Mouse (Mus musculus) neural tube, embryonic 11.5 days (tissue): ENCODE results near the gene Cxcr6. TPM values are rescaled to one million over a fixed set of nuclear protein-coding genes. Genes with fewer than 3 reads are reported as not detected.

Experiments
- ATAC-seq: fragments of 200-750 bp; cut with Nextera tagmentation; 2 replicates; pipeline ENCODE4 v1.8.0; 2017; ENCODE audit warnings: moderate number of reproducible peaks, mild to moderate bottlenecking, moderate TSS enrichment, moderate library complexity; ENCODE audit not compliant: insufficient read depth, low FRiP score, low TSS enrichment
- DNase-seq: peaks from one replicate; pipeline ENCODE4 v3.0.0-alpha.2; 2015; ENCODE audit warnings: low spot score
- H3K27ac ChIP-seq: fragments of 300-500 bp; sonication (generic); 2 replicates; pipeline ENCODE4 v1.5.1; 2014; ENCODE audit warnings: low read depth, mild to moderate bottlenecking, low read length
- H3K27me3 ChIP-seq: fragments of 300-500 bp; sonication (generic); 2 replicates; pipeline ENCODE4 v1.6.1; 2014; ENCODE audit warnings: mild to moderate bottlenecking, low read length, mixed read lengths; ENCODE audit not compliant: control insufficient read depth, insufficient read depth
- H3K36me3 ChIP-seq: fragments of 300-500 bp; sonication (generic); 2 replicates; pipeline ENCODE4 v1.6.1; 2014; ENCODE audit warnings: mild to moderate bottlenecking, low read length, moderate library complexity, mixed read lengths; ENCODE audit not compliant: control insufficient read depth, insufficient read depth
- H3K4me1 ChIP-seq: fragments of 300-500 bp; sonication (generic); 2 replicates; pipeline ENCODE4 v1.6.1; 2014; ENCODE audit warnings: low read length, mixed read lengths; ENCODE audit not compliant: control insufficient read depth, insufficient read depth
- H3K4me2 ChIP-seq: fragments of 300-500 bp; sonication (generic); 2 replicates; pipeline ENCODE4 v1.6.1; 2014; ENCODE audit warnings: low read depth, mild to moderate bottlenecking, moderate library complexity
- H3K4me3 ChIP-seq: fragments of 300-500 bp; sonication (generic); 2 replicates; pipeline ENCODE4 v1.5.1; 2014; ENCODE audit warnings: low read depth, low read length
- H3K9ac ChIP-seq: fragments of 300-500 bp; sonication (generic); 2 replicates; pipeline ENCODE4 v1.6.1; 2014; ENCODE audit warnings: mild to moderate bottlenecking, low read length
- H3K9me3 ChIP-seq: fragments of 300-500 bp; sonication (generic); 2 replicates; pipeline ENCODE4 v1.6.1; 2016; ENCODE audit warnings: low read length; ENCODE audit not compliant: control insufficient read depth
- WGBS: fragments of 180-500 bp; shearing (Covaris S2); extraction: QIAGEN DNeasy Blood & Tissue Kit; methylation state at CpG from one replicate; pipeline ENCODE4 v1.1.7; 2014; 5-methylcytosine and 5-hydroxymethylcytosine counted together
- polyA plus RNA-seq: library from polyadenylated mRNA; unstranded; fragments of >200 nt; fragmentation: Nextera tagmentation; extraction: Ambion mirVana; gene quantifications from 2 replicates; pipeline ENCODE4 v1.2.1, GENCODE M21; 2014

The Cxcr6 gene
- 0.24 TPM in 1 of 2 replicates, not detected in the other for polyA plus RNA-seq

- H3K4me3 ChIP-seq = no peak within 1 kb of the TSS
- H3K27ac ChIP-seq = no peak within 1 kb of the TSS
- DNase-seq = no peak
- H3K9ac ChIP-seq = no peak within 1 kb of the TSS
- 93% methylated on average over 5 of the region's 5 CpGs for WGBS
- ATAC-seq = no peak
- no peaks in the 10 kb centered on the region for H3K9me3 ChIP-seq
- no peaks in the 10 kb centered on the region for H3K27me3 ChIP-seq
- H3K4me1 ChIP-seq = no peaks in the 10 kb centered on the region
- no peaks in the 10 kb centered on the region for H3K36me3 ChIP-seq
- no peak within 1 kb of the TSS for H3K4me2 ChIP-seq
These were observed at the start of gene Cxcr6 for GRCm38 (mm10) chr9:123806267-123806666. TSS of gene Cxcr6 (plus strand) at chr9:123806475.

DNA sequence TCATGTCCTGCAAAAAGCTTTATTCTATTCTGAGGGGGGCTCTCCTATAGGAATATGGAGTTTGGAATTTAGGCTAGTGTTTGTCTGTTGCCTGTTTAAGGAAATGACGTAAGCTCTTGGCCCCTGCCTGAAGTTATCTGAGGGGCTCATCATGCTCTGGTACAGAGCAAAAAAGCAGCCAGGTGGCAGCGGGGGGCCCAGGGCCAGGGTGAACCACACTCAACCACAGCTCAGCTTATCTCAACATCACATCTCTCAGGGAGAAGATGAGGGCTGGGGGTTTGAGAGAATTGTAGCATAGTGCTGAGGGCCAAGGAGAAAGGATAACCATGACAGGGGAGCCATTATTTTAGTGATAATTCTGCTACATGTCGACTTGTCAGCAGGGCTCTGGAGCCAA, 49.5 kb upstream of the Cxcr6 start:
- Histone ChIP-seq H3K4me3 (no peak overlapping the region), H3K27me3 (no peaks in the 10 kb centered on the region), H3K9ac (no peak overlapping the region), H3K36me3 (no peaks in the 10 kb centered on the region), H3K4me1 (no peaks in the 10 kb centered on the region), H3K27ac (no peak overlapping the region), H3K9me3 (no peaks in the 10 kb centered on the region), H3K4me2 (no peak overlapping the region)
- no peak for ATAC-seq
- 87% methylated on average over 3 of the region's 3 CpGs for WGBS
- DNase-seq = no peak

GRCm38 (mm10) chr9:123757326-123757725, 48.9 kb upstream of the Cxcr6 start:
- Histone ChIP-seq H3K36me3 (no peaks in the 10 kb centered on the region), H3K9me3 (no peaks in the 10 kb centered on the region), H3K4me3 (no peak overlapping the region), H3K4me1 (no peaks in the 10 kb centered on the region), H3K9ac (no peak overlapping the region), H3K27me3 (no peaks in the 10 kb centered on the region), H3K27ac (no peak overlapping the region), H3K4me2 (no peak overlapping the region)
- 68% methylated on average over 2 of the region's 2 CpGs for WGBS
- no peak for ATAC-seq
- DNase-seq = no peak

GRCm38 (mm10) chr9:123758156-123758555, 48.1 kb upstream of the Cxcr6 start:
- no peak overlapping the region for H3K9ac ChIP-seq
- H3K4me1 ChIP-seq = no peaks in the 10 kb centered on the region
- H3K27ac ChIP-seq = no peak overlapping the region
- ATAC-seq (no peak), DNase-seq (no peak)
- H3K9me3 ChIP-seq = no peaks in the 10 kb centered on the region
- H3K4me2 ChIP-seq = no peak overlapping the region
- H3K36me3 ChIP-seq = no peaks in the 10 kb centered on the region
- WGBS = 81% methylated on average over 1 of the region's 1 CpGs
- no peaks in the 10 kb centered on the region for H3K27me3 ChIP-seq
- no peak overlapping the region for H3K4me3 ChIP-seq

- no peaks in the 10 kb centered on the region for H3K36me3 ChIP-seq
- H3K27ac ChIP-seq = no peak overlapping the region
- H3K4me3 ChIP-seq = no peak overlapping the region
- no peak overlapping the region for H3K9ac ChIP-seq
- no peaks in the 10 kb centered on the region for H3K27me3 ChIP-seq
- no peak for ATAC-seq
- no peak overlapping the region for H3K4me2 ChIP-seq
- H3K9me3 ChIP-seq = no peaks in the 10 kb centered on the region
- DNase-seq = no peak
- no peaks in the 10 kb centered on the region for H3K4me1 ChIP-seq
- WGBS = 84% methylated on average over 4 of the region's 4 CpGs
These were observed 47.6 kb upstream of the Cxcr6 start for GRCm38 (mm10) chr9:123758645-123759044.

- no peaks in the 10 kb centered on the region for H3K9me3 ChIP-seq
- 87% methylated on average over 3 of the region's 3 CpGs for WGBS
- H3K9ac ChIP-seq = no peak overlapping the region
- no peak overlapping the region for H3K27ac ChIP-seq
- no peak for ATAC-seq
- H3K4me2 ChIP-seq = no peak overlapping the region
- DNase-seq = no peak
- H3K4me1 ChIP-seq = no peaks in the 10 kb centered on the region
- H3K4me3 ChIP-seq = no peak overlapping the region
- no peaks in the 10 kb centered on the region for H3K36me3 ChIP-seq
- H3K27me3 ChIP-seq = no peaks in the 10 kb centered on the region
These were observed 45.5 kb upstream of the Cxcr6 start for GRCm38 (mm10) chr9:123760806-123761205.

DNA sequence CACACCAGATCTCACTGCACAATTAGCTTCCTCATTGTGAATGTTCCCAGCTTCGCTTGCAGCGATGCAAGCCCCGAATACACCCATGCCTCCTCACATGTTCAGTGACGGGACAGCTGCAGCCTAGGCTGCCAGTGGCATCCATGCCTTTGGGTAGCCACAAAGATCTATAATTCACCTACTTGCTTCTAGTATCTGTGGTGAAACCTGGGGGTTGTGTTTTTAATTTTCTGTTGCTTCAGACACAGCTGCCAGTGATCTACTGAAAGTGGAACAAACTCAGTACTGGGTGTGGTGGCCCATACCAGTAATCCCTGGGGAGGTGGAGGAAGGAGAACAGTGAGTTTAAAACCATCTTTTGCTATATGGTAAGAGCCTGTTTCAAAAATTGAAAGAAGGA, 43.4 kb upstream of the Cxcr6 start:
- WGBS = 95% methylated on average over 4 of the region's 4 CpGs
- Histone ChIP-seq H3K27me3 (no peaks in the 10 kb centered on the region), H3K4me2 (no peak overlapping the region), H3K4me3 (no peak overlapping the region), H3K4me1 (no peaks in the 10 kb centered on the region), H3K36me3 (no peaks in the 10 kb centered on the region), H3K27ac (no peak overlapping the region), H3K9me3 (no peaks in the 10 kb centered on the region), H3K9ac (no peak overlapping the region)
- DNase-seq (no peak), ATAC-seq (no peak)

DNA sequence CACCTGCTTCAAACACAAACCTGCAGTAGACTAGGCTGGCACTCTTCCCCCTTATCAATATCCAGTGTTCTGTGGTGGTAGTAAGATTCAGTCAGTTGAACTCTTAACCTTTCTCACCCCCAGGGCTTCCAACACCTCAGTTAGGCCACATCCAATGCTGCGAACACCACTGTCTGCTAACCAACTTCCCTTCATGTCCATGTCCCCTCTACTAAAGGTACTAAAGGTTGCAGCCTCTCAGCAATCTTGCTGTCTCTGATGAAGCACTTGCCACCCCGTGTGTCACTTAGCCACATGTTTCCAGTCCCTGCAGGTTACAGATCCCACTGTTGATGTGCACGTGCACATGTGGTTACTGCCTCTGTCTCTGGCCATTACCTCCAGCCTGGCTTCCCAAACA, 42.5 kb upstream of the Cxcr6 start:
- WGBS = 83% methylated on average over 3 of the region's 3 CpGs
- Histone ChIP-seq H3K27ac (no peak overlapping the region), H3K4me2 (no peak overlapping the region), H3K4me3 (no peak overlapping the region), H3K9me3 (no peaks in the 10 kb centered on the region), H3K4me1 (no peaks in the 10 kb centered on the region), H3K9ac (no peak overlapping the region), H3K27me3 (no peaks in the 10 kb centered on the region), H3K36me3 (no peaks in the 10 kb centered on the region)
- ATAC-seq = no peak
- no peak for DNase-seq

GRCm38 (mm10) chr9:123766996-123767395, 39.3 kb upstream of the Cxcr6 start:
- Histone ChIP-seq H3K36me3 (no peaks in the 10 kb centered on the region), H3K4me3 (no peak overlapping the region), H3K9me3 (no peaks in the 10 kb centered on the region), H3K27me3 (no peaks in the 10 kb centered on the region), H3K4me1 (no peaks in the 10 kb centered on the region), H3K9ac (no peak overlapping the region), H3K27ac (no peak overlapping the region), H3K4me2 (no peak overlapping the region)
- ATAC-seq (no peak), DNase-seq (no peak)
- 81% methylated on average over 3 of the region's 3 CpGs for WGBS
